Mouse (Mus musculus) adrenal gland, adult (tissue): Measurements from ENCODE around the gene 4930503B20Rik.

Experiments
- DNase-seq, 2 experiments: peaks; one replicate each; pipeline ENCODE4 v3.0.0; 2022 to 2023; ENCODE audit warnings: low spot score in 1 of 2; ENCODE audit not compliant: inconsistent age in 2 of 2

The 4930503B20Rik gene

DNA sequence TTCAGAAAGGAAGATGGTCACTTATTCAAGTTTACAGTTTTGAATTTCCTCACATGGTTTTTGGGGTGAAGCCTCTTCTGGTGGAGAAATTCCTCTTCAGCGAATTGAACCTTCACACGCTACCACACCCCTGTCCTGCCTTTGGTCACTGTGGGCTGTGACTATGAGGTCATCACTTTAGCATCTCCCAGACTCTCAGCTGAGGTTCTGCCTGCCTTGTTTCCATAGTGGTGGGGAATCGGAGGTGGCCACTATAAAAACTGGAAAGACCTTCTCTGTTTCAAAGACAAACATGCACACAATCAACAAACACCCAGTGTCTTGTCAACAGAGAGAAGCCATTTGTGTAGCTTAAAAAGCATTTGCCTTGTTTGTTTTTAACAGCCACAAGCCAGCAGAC, at the start of gene 4930503B20Rik:
TSS of gene 4930503B20Rik (minus strand) at position 101 of the 400 bp plus-strand sequence.
- DNase-seq = no peak

- no peak for DNase-seq
Observed at GRCm38 (mm10) chr3:146700051-146700450, 48.9 kb upstream of the 4930503B20Rik start.

GRCm38 (mm10) chr3:146698982-146699381, 47.9 kb upstream of the 4930503B20Rik start:
- DNase-seq = peak; percentile 60 to 86

DNA sequence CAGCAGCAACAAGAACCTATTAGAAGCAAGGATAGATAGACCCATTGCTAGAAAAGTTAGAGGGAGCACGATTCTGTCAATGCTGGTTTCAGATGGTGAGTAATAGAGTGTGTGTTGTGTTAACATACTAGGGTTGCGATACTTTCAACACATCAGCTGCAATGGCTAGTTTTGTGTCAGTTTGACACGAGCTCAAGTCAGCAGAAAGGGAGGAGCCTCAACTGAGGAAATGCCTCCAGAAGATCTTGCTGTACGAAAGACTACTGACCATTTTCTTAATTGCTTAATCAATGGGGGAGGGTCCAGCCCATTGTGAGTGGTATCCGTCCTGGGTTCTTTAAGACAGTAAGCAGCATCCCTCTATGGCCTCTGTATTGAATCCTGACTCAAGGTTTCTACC, 41.4 kb upstream of the 4930503B20Rik start:
- no peak for DNase-seq

DNA sequence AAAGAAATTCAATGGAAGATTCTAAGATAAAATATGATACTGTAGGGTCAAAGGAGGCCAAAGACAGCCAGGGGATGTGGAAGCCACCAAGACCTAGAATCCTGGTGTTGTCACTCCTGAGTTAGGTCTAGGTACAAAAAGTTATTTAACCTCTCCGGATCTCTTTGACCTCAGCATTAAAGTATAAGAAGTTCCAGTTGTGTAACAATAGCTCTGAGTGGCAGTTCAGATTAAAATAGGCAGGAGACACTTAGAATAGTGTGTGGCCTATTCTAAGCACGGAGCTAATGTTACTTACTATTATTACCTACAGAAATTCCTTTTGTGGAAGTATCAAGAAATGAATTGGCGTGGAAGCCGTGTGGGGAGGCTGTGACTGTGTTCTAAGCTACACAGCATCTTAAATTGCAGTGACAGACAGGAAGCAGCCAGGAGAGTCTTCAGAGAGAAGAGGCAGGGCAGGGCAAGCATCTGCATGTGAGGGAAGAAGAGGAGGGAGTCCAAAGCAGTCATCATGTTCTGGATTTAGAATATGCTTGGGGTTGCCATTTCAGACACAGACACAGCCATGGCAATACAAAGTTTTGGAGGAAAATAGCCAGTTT, 36.1 kb upstream of the 4930503B20Rik start:
- no peak for DNase-seq

DNA sequence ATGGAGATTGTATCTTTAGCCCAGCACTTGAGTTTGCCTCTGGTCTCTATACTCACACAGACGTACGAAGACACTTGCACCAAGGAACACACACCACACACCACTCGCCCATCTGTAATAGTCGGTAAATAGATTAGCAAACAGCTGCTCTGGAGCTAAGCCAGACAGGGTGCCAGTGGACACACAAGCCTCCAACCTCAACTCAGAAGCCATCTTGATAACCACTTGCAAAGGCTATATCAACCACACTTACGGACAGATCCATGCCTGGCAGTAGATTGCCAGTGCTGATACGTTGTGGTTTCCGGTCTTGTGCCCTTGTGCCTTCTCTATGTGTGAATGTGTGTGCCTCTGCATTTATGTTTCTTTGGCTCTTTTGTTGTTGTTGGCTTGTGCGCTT, 35.3 kb upstream of the 4930503B20Rik start:
- no peak for DNase-seq

- peak; percentile 53 to 77 for DNase-seq
Observed at GRCm38 (mm10) chr3:146684811-146685675, 33.9 kb upstream of the 4930503B20Rik start, which contains the start of gene Samd13. Gene Samd13 (minus strand): TSS chr3:146685592.

- no peak for DNase-seq
Observed at GRCm38 (mm10) chr3:146683095-146683494, 32.0 kb upstream of the 4930503B20Rik start.

DNA sequence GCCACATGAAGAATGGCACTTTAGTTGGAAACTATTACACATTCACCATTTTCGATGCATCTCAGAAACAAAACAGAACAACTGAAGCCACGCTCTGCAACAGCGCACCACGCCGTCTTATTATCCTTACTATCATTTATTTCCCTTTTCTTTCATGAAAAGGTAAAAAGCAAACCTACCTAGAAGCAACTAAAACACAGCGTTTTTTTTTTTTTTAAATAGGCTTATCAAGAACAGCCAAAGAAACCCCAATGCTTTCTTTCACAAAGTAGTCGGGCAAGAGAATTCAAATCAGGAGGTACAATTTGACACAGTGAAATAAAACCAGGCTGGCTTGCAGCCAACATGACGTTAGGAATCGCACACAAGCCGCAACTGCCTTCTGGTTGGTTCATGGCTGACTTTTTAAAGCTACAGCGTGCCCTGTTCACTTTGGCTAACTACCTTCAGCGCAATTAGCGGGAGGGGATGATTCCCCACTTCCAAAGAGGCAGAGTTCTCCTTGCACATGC, 31.1 kb upstream of the 4930503B20Rik start:
- peak; percentile 71 to 88 for DNase-seq

DNA sequence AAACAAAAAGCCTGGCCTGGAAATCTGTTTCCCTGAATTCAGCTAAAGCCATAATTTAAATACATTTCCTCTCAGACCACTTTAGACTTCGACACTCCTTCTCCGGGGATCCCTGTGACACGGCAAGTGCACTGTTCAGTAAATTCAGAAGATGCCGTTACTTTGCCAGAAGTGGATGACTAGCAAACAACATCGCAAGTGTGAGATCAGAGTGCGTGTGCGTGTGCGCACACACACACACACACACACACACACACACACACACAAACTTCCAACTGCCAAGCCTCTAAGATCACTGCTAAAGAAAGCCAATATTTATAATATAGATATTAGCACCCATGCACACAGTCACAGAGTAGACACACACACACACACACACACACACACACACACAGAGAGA, 30.6 kb upstream of the 4930503B20Rik start:
- DNase-seq = no peak

- DNase-seq = no peak
Observed at GRCm38 (mm10) chr3:146680625-146681024, 29.5 kb upstream of the 4930503B20Rik start.

DNA sequence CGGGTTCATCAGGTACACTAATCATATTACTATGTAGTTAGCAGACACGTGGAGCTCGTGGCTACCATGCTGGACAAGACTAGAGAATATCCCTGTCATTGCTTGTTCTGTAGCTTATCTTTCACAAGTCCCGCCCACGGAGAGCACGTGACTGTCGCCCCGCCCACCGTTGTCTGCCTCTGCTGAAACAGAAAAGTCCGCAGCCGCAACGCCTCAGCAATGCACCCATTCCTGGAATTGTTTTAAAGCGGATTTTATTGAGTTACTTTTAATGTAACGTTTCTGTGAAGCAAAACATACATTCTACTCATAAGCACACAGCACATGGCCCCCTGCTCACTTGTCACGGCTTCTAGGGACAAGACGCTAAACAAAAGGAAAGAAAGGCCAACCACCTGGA, 28.5 kb upstream of the 4930503B20Rik start:
- no peak for DNase-seq

DNA sequence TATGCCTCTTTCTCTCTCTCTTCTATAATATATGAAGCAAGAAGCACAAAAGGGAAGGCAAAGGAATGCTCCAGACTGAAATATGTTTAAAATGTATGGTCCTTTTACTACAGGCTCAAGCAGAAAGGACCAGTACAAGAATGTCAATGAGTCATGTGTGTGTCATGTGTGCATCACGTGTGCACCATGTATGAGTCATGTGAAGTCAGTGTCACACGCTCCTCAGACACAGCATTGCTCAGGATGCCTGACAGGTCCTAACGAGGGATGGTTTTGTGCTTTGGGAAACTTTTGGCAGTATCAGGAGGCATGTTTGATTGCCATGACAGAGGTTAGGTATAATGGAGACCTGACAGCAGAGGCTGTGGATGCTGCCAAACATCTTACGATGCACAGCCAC, 25.1 kb upstream of the 4930503B20Rik start:
- no peak for DNase-seq

- DNase-seq = no peak
Observed at GRCm38 (mm10) chr3:146675101-146675500, 24.0 kb upstream of the 4930503B20Rik start.

- DNase-seq = no peak
Observed at GRCm38 (mm10) chr3:146671121-146671520, 20.0 kb upstream of the 4930503B20Rik start.

GRCm38 (mm10) chr3:146661907-146662306, 10.8 kb upstream of the 4930503B20Rik start:
- DNase-seq = no peak

GRCm38 (mm10) chr3:146661001-146661400, 9.9 kb upstream of the 4930503B20Rik start:
- no peak for DNase-seq

DNA sequence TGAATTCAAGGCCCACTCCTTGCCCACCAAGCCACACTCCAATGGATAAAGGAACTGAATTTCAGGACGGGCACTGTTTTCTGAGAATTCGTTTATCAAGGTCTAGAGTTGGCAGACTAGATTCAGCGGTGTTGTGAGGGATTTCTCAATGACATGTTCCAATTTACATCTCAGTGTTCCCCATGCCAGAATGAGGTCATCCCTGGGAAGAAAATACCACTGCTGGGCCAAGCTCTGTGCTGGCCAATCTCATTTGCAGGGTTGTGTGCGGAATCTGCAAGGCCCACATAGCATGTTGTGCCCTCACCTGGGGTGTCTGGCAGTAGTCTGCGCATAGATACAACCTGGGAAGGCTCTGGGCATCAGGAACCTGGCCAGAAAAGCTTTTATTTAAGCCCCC, 8.2 kb upstream of the 4930503B20Rik start:
- DNase-seq = peak; percentile 42 to 76

DNA sequence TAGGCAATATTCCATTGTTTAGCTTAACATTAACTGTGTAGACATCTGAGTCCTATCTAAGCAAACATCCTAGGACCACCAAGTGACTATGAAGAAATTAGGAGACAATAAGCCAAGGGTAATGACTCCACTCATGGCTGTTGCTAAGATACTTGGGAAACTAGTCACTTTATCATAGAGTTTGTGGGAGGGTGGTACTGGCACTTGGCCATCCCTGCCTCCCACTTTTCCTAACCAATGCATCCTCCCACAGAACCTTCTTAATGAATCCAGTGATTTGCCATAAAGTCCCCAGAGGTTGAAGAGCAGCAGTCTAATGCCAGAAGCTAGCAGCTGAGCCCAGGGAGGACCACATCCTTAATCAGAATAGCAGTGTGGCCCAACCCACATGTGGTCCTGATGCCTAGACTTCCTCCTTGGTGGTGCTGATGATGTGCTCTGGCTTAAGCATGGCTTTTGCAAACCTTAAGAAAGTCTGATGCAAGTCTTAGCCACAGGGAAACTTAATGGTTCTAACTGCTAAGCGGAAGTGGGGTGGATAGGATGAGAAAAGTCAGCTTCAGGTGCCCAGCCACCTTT, 7.0 kb upstream of the 4930503B20Rik start:
- DNase-seq = no peak

GRCm38 (mm10) chr3:146657433-146657832, 6.3 kb upstream of the 4930503B20Rik start:
- DNase-seq = peak; percentile 82 to 86

GRCm38 (mm10) chr3:146655111-146655577, 4.0 kb upstream of the 4930503B20Rik start:
- DNase-seq = peak in 1 of 2 experiments; percentile 68
